Mouse (Mus musculus): ENCODE data around the gene Ksr1.

The Ksr1 gene

GRCm38 (mm10) chr11:79125775-79126174 lies 20.4 kb downstream of the Ksr1 start:
- no peak for DNase-seq (ENCODE audit: extremely low spot score)

- DNase-seq (ENCODE audit: extremely low spot score), result no peak
These were observed 23.7 kb downstream of the Ksr1 start for GRCm38 (mm10) chr11:79122556-79122955.

- no peak for DNase-seq (ENCODE audit: extremely low spot score)
These were observed 26.1 kb downstream of the Ksr1 start for GRCm38 (mm10) chr11:79120087-79120486.

GRCm38 (mm10) chr11:79118918-79119377 lies 27.3 kb downstream of the Ksr1 start:
- DNase-seq (ENCODE audit: extremely low spot score), result no peak

- DNase-seq (ENCODE audit: extremely low spot score), result no peak
These were observed 29.5 kb downstream of the Ksr1 start for GRCm38 (mm10) chr11:79116665-79117064.

GRCm38 (mm10) chr11:79115659-79116058 lies 30.5 kb downstream of the Ksr1 start:
- no peak for DNase-seq (ENCODE audit: extremely low spot score)

- no peak for DNase-seq (ENCODE audit: extremely low spot score)
These were observed 32.1 kb downstream of the Ksr1 start for GRCm38 (mm10) chr11:79114061-79114460.

- no peak for DNase-seq (ENCODE audit: extremely low spot score)
These were observed 32.8 kb downstream of the Ksr1 start for GRCm38 (mm10) chr11:79113397-79113796.

GRCm38 (mm10) chr11:79112559-79113302 lies 33.5 kb downstream of the Ksr1 start:
- no peak for DNase-seq (ENCODE audit: extremely low spot score)

- DNase-seq (ENCODE audit: extremely low spot score), result no peak
These were observed 34.2 kb downstream of the Ksr1 start for GRCm38 (mm10) chr11:79111864-79112558.

GRCm38 (mm10) chr11:79110446-79110845 lies 35.8 kb downstream of the Ksr1 start:
- DNase-seq (ENCODE audit: extremely low spot score), result no peak

GRCm38 (mm10) chr11:79107934-79108333 lies 38.3 kb downstream of the Ksr1 start:
- DNase-seq (ENCODE audit: extremely low spot score), result no peak

- DNase-seq (ENCODE audit: extremely low spot score), result no peak
These were observed 41.2 kb downstream of the Ksr1 start for GRCm38 (mm10) chr11:79104998-79105397.

- no peak for DNase-seq (ENCODE audit: extremely low spot score)
These were observed 41.7 kb downstream of the Ksr1 start for GRCm38 (mm10) chr11:79104538-79104937.

GRCm38 (mm10) chr11:79104096-79104495 lies 42.1 kb downstream of the Ksr1 start:
- no peak for DNase-seq (ENCODE audit: extremely low spot score)

- DNase-seq (ENCODE audit: extremely low spot score), result no peak
These were observed 42.7 kb downstream of the Ksr1 start for GRCm38 (mm10) chr11:79103461-79103869.

GRCm38 (mm10) chr11:79102280-79102679 lies 43.9 kb downstream of the Ksr1 start:
- DNase-seq (ENCODE audit: extremely low spot score), result no peak

- DNase-seq (ENCODE audit: extremely low spot score), result no peak
These were observed 44.6 kb downstream of the Ksr1 start for GRCm38 (mm10) chr11:79101568-79101967.

GRCm38 (mm10) chr11:79099032-79099431 lies 47.2 kb downstream of the Ksr1 start:
- DNase-seq (ENCODE audit: extremely low spot score), result no peak

- DNase-seq (ENCODE audit: extremely low spot score), result no peak
These were observed 48.5 kb downstream of the Ksr1 start for GRCm38 (mm10) chr11:79097736-79098135.

GRCm38 (mm10) chr11:79096673-79097072 lies 49.5 kb downstream of the Ksr1 start:
- DNase-seq (ENCODE audit: extremely low spot score), result no peak

GRCm38 (mm10) chr11:79095713-79096112 lies 50.5 kb downstream of the Ksr1 start:
- DNase-seq (ENCODE audit: extremely low spot score), result peak; percentile 49

GRCm38 (mm10) chr11:79094727-79095126 lies 51.5 kb downstream of the Ksr1 start:
- DNase-seq (ENCODE audit: extremely low spot score), result no peak
